ENCODE assay signal across 8 mouse cellular contexts in genomic region chr3:35972985-35973384, GRCm38 (mm10). TPM values are rescaled to one million over a fixed set of nuclear protein-coding genes. Genes with fewer than 3 reads are reported as not detected.
DNase-seq lines count a peak whose midpoint lies in the region; ATAC-seq and TF ChIP-seq lines count a peak whose summit lies in the region.

No protein-coding gene starts in this region.

- H3K9ac ChIP-seq in MEL (ENCODE audit: control insufficient read depth, low read depth, low read length, poor library complexity, severe bottlenecking) = no peak overlapping the region
- H3K9ac ChIP-seq in midbrain, postnatal 0 days (replicated peaks; ENCODE audit: low read length, poor library complexity, severe bottlenecking) = no peak overlapping the region

- no peak for TF ChIP-seq POLR2A in MEL (IDR thresholded peaks at IDR 0.05; ENCODE audit: control insufficient read depth in 1 of 2, insufficient read depth in 1 of 2, low read depth in 1 of 2, low read length in 2 of 2, poor library complexity in 1 of 2)

- no peaks in the 10 kb centered on the region for H3K9me3 ChIP-seq in MEL (replicated peaks; ENCODE audit: insufficient read depth, low read length)
- no peaks in the 10 kb centered on the region for H3K9me3 ChIP-seq in embryonic facial prominence, embryonic 10.5 days
- no peaks in the 10 kb centered on the region for H3K9me3 ChIP-seq in midbrain, postnatal 0 days (ENCODE audit: low read length)

- ATAC-seq in cerebellum, adult (ENCODE audit: insufficient number of reproducible peaks, low FRiP score, low TSS enrichment) = 0 out of 2 replicates have a peak, but pooled peaks have one; percentile 46
- peak; percentile 72 for ATAC-seq in midbrain, postnatal 0 days (ENCODE audit: low FRiP score)

- no peaks in the 10 kb centered on the region for H3K36me3 ChIP-seq in MEL (ENCODE audit: control insufficient read depth in 1 of 2, insufficient read depth in 2 of 2, low read length in 2 of 2)
- peaks cover 80% of the 10 kb centered on the region for H3K36me3 ChIP-seq in embryonic facial prominence, embryonic 10.5 days (replicated peaks)
- peaks cover 17% of the 10 kb centered on the region; the same call in 1 of the 2 replicates for H3K36me3 ChIP-seq in midbrain, postnatal 0 days (ENCODE audit: insufficient read depth, low read length)

- 86% methylated on average over 4 of the region's 4 CpGs for WGBS in embryonic facial prominence, embryonic 10.5 days
- WGBS in midbrain, postnatal 0 days = 79% methylated on average over 4 of the region's 4 CpGs

- no peak for TF ChIP-seq EP300 in MEL (IDR thresholded peaks at IDR 0.05; ENCODE audit: low read depth in 1 of 2, low read length in 2 of 2)

- no peaks in the 10 kb centered on the region for H3K79me2 ChIP-seq in MEL (ENCODE audit: control insufficient read depth, insufficient read depth, low read length, poor library complexity)

- H3K4me2 ChIP-seq in midbrain, postnatal 0 days (ENCODE audit: low read depth, low read length, poor library complexity, severe bottlenecking) = no peak overlapping the region

- peak; percentile 72 for TF ChIP-seq RAD21 in MEL (IDR thresholded peaks at IDR 0.05; ENCODE audit: low read depth, low read length)

- no peaks in the 10 kb centered on the region for H3K27me3 ChIP-seq in MEL (ENCODE audit: control insufficient read depth in 1 of 2, insufficient read depth in 2 of 2, low read length in 2 of 2)
- no peaks in the 10 kb centered on the region for H3K27me3 ChIP-seq in embryonic facial prominence, embryonic 10.5 days (replicated peaks; ENCODE audit: low read depth, poor library complexity, severe bottlenecking)
- H3K27me3 ChIP-seq in midbrain, postnatal 0 days (ENCODE audit: insufficient read depth, low read length) = no peaks in the 10 kb centered on the region

- no peak overlapping the region for H3K4me3 ChIP-seq in left cerebral cortex, adult 2 months
- no peak overlapping the region for H3K4me3 ChIP-seq in MEL (ENCODE audit: control insufficient read depth in 1 of 2, insufficient read depth in 1 of 2, low read depth in 2 of 2, low read length in 2 of 2)
- H3K4me3 ChIP-seq in embryonic facial prominence, embryonic 10.5 days = no peak overlapping the region
- no peak overlapping the region for H3K4me3 ChIP-seq in midbrain, postnatal 0 days (ENCODE audit: low read depth, low read length)

- DNase-seq in cerebellum, adult 9-11 months = no peak
- DNase-seq in left cerebral cortex, adult 2 months (ENCODE audit: extremely low spot score in 1 of 2, low spot score in 2 of 2) = no peak
- DNase-seq in left cerebral cortex, postnatal 10 days (ENCODE audit: extremely low spot score in 1 of 2, low spot score in 2 of 2) = no peak
- peak; percentile 72 for DNase-seq in MEL (ENCODE audit: low read depth, low spot score)
- DNase-seq in embryonic facial prominence, embryonic 10.5 days (ENCODE audit: low spot score) = peak; percentile 15
- DNase-seq in midbrain, postnatal 0 days (ENCODE audit: low spot score) = peak; percentile 46
- no peak for DNase-seq in frontal cortex, postnatal 25 days (ENCODE audit: low spot score in 2 of 2)

- no peak overlapping the region for H3K27ac ChIP-seq in left cerebral cortex, adult 2 months
- no peak overlapping the region for H3K27ac ChIP-seq in MEL (ENCODE audit: control insufficient read depth, low read depth, low read length)
- H3K27ac ChIP-seq in embryonic facial prominence, embryonic 10.5 days (replicated peaks) = no peak overlapping the region
- H3K27ac ChIP-seq in midbrain, postnatal 0 days (ENCODE audit: low read depth, low read length) = no peak overlapping the region

- TF ChIP-seq CTCF in left cerebral cortex, adult 2 months (IDR thresholded peaks at IDR 0.05) = peak; percentile 61
- TF ChIP-seq CTCF in MEL (IDR thresholded peaks at IDR 0.05 in 2 of 3, conservative IDR thresholded peaks at IDR 0.05 in 1 of 3; ENCODE audit: control insufficient read depth in 1 of 3, insufficient read depth in 1 of 3, low read depth in 2 of 3, low read length in 3 of 3, poor library complexity in 1 of 3, severe bottlenecking in 1 of 3) = peak; percentile 49 to 76 (median 69)
- peak; percentile 81 for TF ChIP-seq CTCF in midbrain, postnatal 0 days (IDR thresholded peaks at IDR 0.05)

- intact Hi-C loops in left cerebral cortex, adult 2 months (cut with DNase I) = loop anchor here (1.0 kb wide), 2 partner anchors 87 to 280 kb away; no protein-coding TSS in a partner anchor
- intact Hi-C loops in left cerebral cortex, postnatal 10 days (cut with DNase I) = loop anchor here (2.0 to 10.0 kb wide), 3 partner anchors 89 to 282 kb away; no protein-coding TSS in a partner anchor

- no peaks in the 10 kb centered on the region for H3K4me1 ChIP-seq in MEL (ENCODE audit: control insufficient read depth in 1 of 2, insufficient read depth in 2 of 2, low read length in 2 of 2)
- no peaks in the 10 kb centered on the region for H3K4me1 ChIP-seq in embryonic facial prominence, embryonic 10.5 days
- no peaks in the 10 kb centered on the region for H3K4me1 ChIP-seq in midbrain, postnatal 0 days (ENCODE audit: insufficient read depth, low read length)

TF ChIP-seq in MEL, 35 proteins besides CTCF, POLR2A, EP300 and RAD21:
- TF ChIP-seq CHD1 (IDR thresholded peaks at IDR 0.05; ENCODE audit: low read depth, low read length) (no peak), SMC3 (IDR thresholded peaks at IDR 0.05; ENCODE audit: low read depth, low read length) (peak; percentile 89), BHLHE40 (IDR thresholded peaks at IDR 0.05; ENCODE audit: borderline replicate concordance, low read depth, low read length) (peak; percentile 45; the same call in 1 of the 2 replicates), ZC3H11A (IDR thresholded peaks at IDR 0.05; ENCODE audit: low read depth, low read length) (peak; percentile 92)

RNA-seq across cellular contexts. Expression of gene Mccc1, which starts 27.5 kb away (rescaled TPM):
- total RNA-seq in left cerebral cortex, adult 2 months (2021) = 10 to 100 TPM; 35.4 to 43.6 TPM
- 10 to 100 TPM; 27.2 to 33.1 TPM for total RNA-seq in left cerebral cortex, postnatal 10 days (2021)
- 4.0 and 4.9 TPM in 2 replicates for total RNA-seq in MEL (2012; rRNA removed)
- polyA plus RNA-seq in MEL (2012; ENCODE audit: insufficient read depth in 1 of 2, insufficient read length in 2 of 2, low read depth in 1 of 2, low replicate concordance in 2 of 2, missing spikeins in 1 of 2) = 10 to 100 TPM in 1 of 2 experiments, not detected in 1; 14.7 TPM
- 37.0 and 42.2 TPM in 2 replicates for polyA plus RNA-seq in embryonic facial prominence, embryonic 10.5 days (2016; fragmentation: Nextera tagmentation; extraction: Ambion mirVana)
- 7.2 and 18.0 TPM in 2 replicates for total RNA-seq in midbrain, postnatal 0 days (2014; rRNA removed)
- 16.1 and 19.1 TPM in 2 replicates for polyA plus RNA-seq in midbrain, postnatal 0 days (2015; fragmentation: Nextera tagmentation; extraction: Ambion mirVana)

RNA-seq across cellular contexts. Expression of gene Dcun1d1, which starts 35.7 kb away (rescaled TPM):
- 10 to 100 TPM; 70.2 to 77.4 TPM for total RNA-seq in left cerebral cortex, adult 2 months (2021)
- total RNA-seq in left cerebral cortex, postnatal 10 days (2021) = 10 to 100 TPM; 69.2 to 73.8 TPM
- 35.1 and 37.7 TPM in 2 replicates for total RNA-seq in MEL (2012; rRNA removed)
- polyA plus RNA-seq in MEL (2012; ENCODE audit: insufficient read depth in 1 of 2, insufficient read length in 2 of 2, low read depth in 1 of 2, low replicate concordance in 2 of 2, missing spikeins in 1 of 2) = 10 to 100 TPM; 20.8 to 32.7 TPM
- 104 and 106 TPM in 2 replicates for polyA plus RNA-seq in embryonic facial prominence, embryonic 10.5 days (2016; fragmentation: Nextera tagmentation; extraction: Ambion mirVana)
- 62.0 and 69.0 TPM in 2 replicates for total RNA-seq in midbrain, postnatal 0 days (2014; rRNA removed)
- 108 and 110 TPM in 2 replicates for polyA plus RNA-seq in midbrain, postnatal 0 days (2015; fragmentation: Nextera tagmentation; extraction: Ambion mirVana)

Comparison
In these comparisons a context has a peak if more than half of its experiments do, and no peak if none do; other contexts are left out.
1. DNase-seq: peak in MEL (single experiment), embryonic facial prominence, embryonic 10.5 days (single experiment) and midbrain, postnatal 0 days (single experiment); none in cerebellum, adult 9-11 months (single experiment), left cerebral cortex, adult 2 months (0 of 2), left cerebral cortex, postnatal 10 days (0 of 2) and frontal cortex, postnatal 25 days (0 of 2).
2. Peak in every context shown above with its lines, with median percentiles within 50 percentile points of each other: CTCF ChIP-seq.